In genomic region chr9:107606591-107606990, GRCm38 (mm10) we compare ENCODE assay signal across 8 mouse cellular contexts. TPM values are rescaled to one million over a fixed set of nuclear protein-coding genes. Genes with fewer than 3 reads are reported as not detected.
DNase-seq lines count a peak whose midpoint lies in the region; ATAC-seq and TF ChIP-seq lines count a peak whose summit lies in the region.

No protein-coding gene starts in this region.

- intact Hi-C loops in heart, postnatal 25 days (cut with DNase I): no loop called here
- intact Hi-C loops in left cerebral cortex, postnatal 14 days (cut with DNase I): no loop called here

- peak; percentile 96 for DNase-seq in heart, adult 11 months
- no peak for DNase-seq in heart, postnatal 25 days (ENCODE audit: low spot score)
- peak; percentile 57 for DNase-seq in embryonic facial prominence, embryonic 10.5 days (ENCODE audit: low spot score)
- DNase-seq in limb, embryonic 14.5 days (ENCODE audit: low spot score): no peak
- no peak for DNase-seq in right cerebral cortex, postnatal 25 days
- no peak for DNase-seq in thymus, postnatal 4 days
- no peak for DNase-seq in left cerebral cortex, postnatal 14 days (ENCODE audit: low spot score in 2 of 2)

- H3K9me3 ChIP-seq in embryonic facial prominence, embryonic 10.5 days: no peaks in the 10 kb centered on the region
- H3K9me3 ChIP-seq in intestine, embryonic 15.5 days: no peaks in the 10 kb centered on the region
- H3K9me3 ChIP-seq in limb, embryonic 14.5 days (ENCODE audit: control insufficient read depth, low read length): no peaks in the 10 kb centered on the region

- H3K4me3 ChIP-seq in embryonic facial prominence, embryonic 10.5 days: peak overlapping the region; percentile 29
- peak overlapping the region; percentile 23 for H3K4me3 ChIP-seq in intestine, embryonic 15.5 days (replicated peaks)
- H3K4me3 ChIP-seq in limb, embryonic 14.5 days (replicated peaks; ENCODE audit: low read length): peak overlapping the region; percentile 22

- peak overlapping the region; percentile 29; the same call in 1 of the 2 replicates for H3K9ac ChIP-seq in intestine, embryonic 15.5 days
- H3K9ac ChIP-seq in limb, embryonic 14.5 days (ENCODE audit: low read depth, low read length, severe bottlenecking): peak overlapping the region; percentile 32

- peaks cover 24% of the 10 kb centered on the region for H3K27me3 ChIP-seq in embryonic facial prominence, embryonic 10.5 days (replicated peaks; ENCODE audit: low read depth, poor library complexity, severe bottlenecking)
- no peaks in the 10 kb centered on the region for H3K27me3 ChIP-seq in intestine, embryonic 15.5 days (replicated peaks)
- no peaks in the 10 kb centered on the region for H3K27me3 ChIP-seq in limb, embryonic 14.5 days (ENCODE audit: control insufficient read depth, insufficient read depth, low read length)

- 6% methylated on average over 9 of the region's 9 CpGs for WGBS in embryonic facial prominence, embryonic 10.5 days
- 15% methylated on average over 9 of the region's 9 CpGs for WGBS in intestine, embryonic 15.5 days
- 3% methylated on average over 9 of the region's 9 CpGs for WGBS in limb, embryonic 14.5 days

- peaks cover 92% of the 10 kb centered on the region for H3K4me1 ChIP-seq in embryonic facial prominence, embryonic 10.5 days
- H3K4me1 ChIP-seq in intestine, embryonic 15.5 days (replicated peaks): peaks cover 58% of the 10 kb centered on the region
- H3K4me1 ChIP-seq in limb, embryonic 14.5 days (ENCODE audit: control insufficient read depth, insufficient read depth, low read length): peaks cover 72% of the 10 kb centered on the region

- H3K27ac ChIP-seq in embryonic facial prominence, embryonic 10.5 days (replicated peaks): peak overlapping the region; percentile 80
- H3K27ac ChIP-seq in intestine, embryonic 15.5 days: peak overlapping the region; percentile 86
- peak overlapping the region; percentile 65; the same call in 1 of the 2 replicates for H3K27ac ChIP-seq in limb, embryonic 14.5 days (replicated peaks; ENCODE audit: low read depth, low read length)

- ATAC-seq in intestine, embryonic 15.5 days: peak; percentile 55
- no peak for ATAC-seq in limb, embryonic 14.5 days (ENCODE audit: low FRiP score, low read depth)

- peak overlapping the region; percentile 59 for H3K4me2 ChIP-seq in intestine, embryonic 15.5 days (replicated peaks)
- H3K4me2 ChIP-seq in limb, embryonic 14.5 days (replicated peaks; ENCODE audit: low read depth, low read length, severe bottlenecking): peak overlapping the region; percentile 46

- no peak for TF ChIP-seq POLR2A in limb, embryonic 14.5 days (IDR thresholded peaks at IDR 0.05; ENCODE audit: borderline replicate concordance, extremely low read depth, insufficient read depth, insufficient read length)

- H3K36me3 ChIP-seq in embryonic facial prominence, embryonic 10.5 days (replicated peaks): no peaks in the 10 kb centered on the region
- H3K36me3 ChIP-seq in intestine, embryonic 15.5 days: no peaks in the 10 kb centered on the region
- H3K36me3 ChIP-seq in limb, embryonic 14.5 days (ENCODE audit: control insufficient read depth, insufficient read depth, low read length): no peaks in the 10 kb centered on the region

RNA-seq across cellular contexts. Expression of gene Sema3b, which starts 2.4 kb away (rescaled TPM):
- total RNA-seq in heart, postnatal 25 days (2021): 10 to 100 TPM; 15.0 to 17.8 TPM
- 2.7 TPM in 2 replicates for polyA plus RNA-seq in embryonic facial prominence, embryonic 10.5 days (2016; fragmentation: Nextera tagmentation; extraction: Ambion mirVana)
- 34.7 and 37.5 TPM in 2 replicates for polyA plus RNA-seq in intestine, embryonic 15.5 days (2015; fragmentation: Nextera tagmentation; extraction: Ambion mirVana)
- polyA plus RNA-seq in limb, embryonic 14.5 days (2012; rRNA removed): 23.2 and 23.7 TPM in 2 replicates
- polyA plus RNA-seq in limb, embryonic 14.5 days (2014; fragmentation: Nextera tagmentation; extraction: Ambion mirVana): 7.7 and 11.2 TPM in 2 replicates
- 1 to 10 TPM; 3.2 to 3.8 TPM for total RNA-seq in left cerebral cortex, postnatal 14 days (2021)

RNA-seq across cellular contexts. Expression of gene Ifrd2, which starts 19.1 kb away (rescaled TPM):
- total RNA-seq in heart, postnatal 25 days (2021): 10 to 100 TPM; 44.6 to 45.8 TPM
- polyA plus RNA-seq in embryonic facial prominence, embryonic 10.5 days (2016; fragmentation: Nextera tagmentation; extraction: Ambion mirVana): 59.7 and 72.1 TPM in 2 replicates
- polyA plus RNA-seq in intestine, embryonic 15.5 days (2015; fragmentation: Nextera tagmentation; extraction: Ambion mirVana): 66.4 and 81.9 TPM in 2 replicates
- polyA plus RNA-seq in limb, embryonic 14.5 days (2012; rRNA removed): 57.3 and 62.6 TPM in 2 replicates
- 55.0 and 56.3 TPM in 2 replicates for polyA plus RNA-seq in limb, embryonic 14.5 days (2014; fragmentation: Nextera tagmentation; extraction: Ambion mirVana)
- total RNA-seq in left cerebral cortex, postnatal 14 days (2021): 1 to 10 TPM; 8.9 to 9.7 TPM

RNA-seq across cellular contexts. Expression of gene Hyal3, which starts 26.0 kb away (rescaled TPM):
- total RNA-seq in heart, postnatal 25 days (2021): under 1 TPM; 0.45 to 0.62 TPM
- 0.48 and 0.96 TPM in 2 replicates for polyA plus RNA-seq in embryonic facial prominence, embryonic 10.5 days (2016; fragmentation: Nextera tagmentation; extraction: Ambion mirVana)
- 0.74 and 0.97 TPM in 2 replicates for polyA plus RNA-seq in intestine, embryonic 15.5 days (2015; fragmentation: Nextera tagmentation; extraction: Ambion mirVana)
- 1.4 and 1.9 TPM in 2 replicates for polyA plus RNA-seq in limb, embryonic 14.5 days (2012; rRNA removed)
- 1.2 and 1.5 TPM in 2 replicates for polyA plus RNA-seq in limb, embryonic 14.5 days (2014; fragmentation: Nextera tagmentation; extraction: Ambion mirVana)
- total RNA-seq in left cerebral cortex, postnatal 14 days (2021): 1 to 10 TPM in 1 of 2 experiments, under 1 TPM in 1; 0.78 to 1.4 TPM

RNA-seq across cellular contexts. Expression of gene Naa80, which starts 27.9 kb away (rescaled TPM):
- 10 to 100 TPM; 14.0 to 18.4 TPM for total RNA-seq in heart, postnatal 25 days (2021)
- polyA plus RNA-seq in embryonic facial prominence, embryonic 10.5 days (2016; fragmentation: Nextera tagmentation; extraction: Ambion mirVana): 18.9 and 20.3 TPM in 2 replicates
- polyA plus RNA-seq in intestine, embryonic 15.5 days (2015; fragmentation: Nextera tagmentation; extraction: Ambion mirVana): 15.1 and 19.1 TPM in 2 replicates
- polyA plus RNA-seq in limb, embryonic 14.5 days (2012; rRNA removed): 38.7 and 57.8 TPM in 2 replicates
- polyA plus RNA-seq in limb, embryonic 14.5 days (2014; fragmentation: Nextera tagmentation; extraction: Ambion mirVana): 17.2 and 18.8 TPM in 2 replicates
- 1 to 10 TPM; 8.7 TPM for total RNA-seq in left cerebral cortex, postnatal 14 days (2021)

RNA-seq across cellular contexts. Expression of gene Gnai2, which starts 28.6 kb away (rescaled TPM):
- 100 to 1,000 TPM; 241 to 257 TPM for total RNA-seq in heart, postnatal 25 days (2021)
- polyA plus RNA-seq in embryonic facial prominence, embryonic 10.5 days (2016; fragmentation: Nextera tagmentation; extraction: Ambion mirVana): 334 and 363 TPM in 2 replicates
- 334 and 335 TPM in 2 replicates for polyA plus RNA-seq in intestine, embryonic 15.5 days (2015; fragmentation: Nextera tagmentation; extraction: Ambion mirVana)
- 496 and 627 TPM in 2 replicates for polyA plus RNA-seq in limb, embryonic 14.5 days (2012; rRNA removed)
- 392 and 411 TPM in 2 replicates for polyA plus RNA-seq in limb, embryonic 14.5 days (2014; fragmentation: Nextera tagmentation; extraction: Ambion mirVana)
- 100 to 1,000 TPM; 205 to 220 TPM for total RNA-seq in left cerebral cortex, postnatal 14 days (2021)

Comparison
In these comparisons a context has a peak if more than half of its experiments do, and no peak if none do; other contexts are left out.
1. DNase-seq: peak in heart, adult 11 months (single experiment) and embryonic facial prominence, embryonic 10.5 days (single experiment); none in heart, postnatal 25 days (single experiment), limb, embryonic 14.5 days (single experiment), right cerebral cortex, postnatal 25 days (single experiment), thymus, postnatal 4 days (single experiment) and left cerebral cortex, postnatal 14 days (0 of 2).
2. Peak in every context shown above with its lines, with median percentiles within 50 percentile points of each other: H3K27ac ChIP-seq and H3K4me3 ChIP-seq.